7 mouse cellular contexts compared by ENCODE assay signal in genomic region chr1:191575458-191576247, GRCm38 (mm10). TPM values are rescaled to one million over a fixed set of nuclear protein-coding genes. Genes with fewer than 3 reads are reported as not detected.
DNase-seq lines count a peak whose midpoint lies in the region; ATAC-seq lines count a peak whose summit lies in the region.

Gene Dtl (minus strand): TSS chr1:191575544.
Gene Ints7 (plus strand): TSS chr1:191575636.

- ATAC-seq in embryonic facial prominence, embryonic 11.5 days (replicated peaks; ENCODE audit: insufficient number of reproducible peaks, low FRiP score, low TSS enrichment, low read depth): peak; percentile 99
- ATAC-seq in granulocyte monocyte progenitor cell, adult 5-6 weeks (replicated peaks; ENCODE audit: poor library complexity, severe bottlenecking): peak; percentile 84
- ATAC-seq in midbrain, embryonic 13.5 days: peak; percentile 99

- peak within 1 kb of the TSS; percentile 91 for H3K4me3 ChIP-seq in embryonic facial prominence, embryonic 11.5 days (ENCODE audit: low read depth, low read length)
- H3K4me3 ChIP-seq in limb, embryonic 10.5 days: peak within 1 kb of the TSS; percentile 89
- peak within 1 kb of the TSS; percentile 76 for H3K4me3 ChIP-seq in midbrain, embryonic 13.5 days (replicated peaks)

- H3K4me2 ChIP-seq in embryonic facial prominence, embryonic 11.5 days (ENCODE audit: low read depth, low read length): peak within 1 kb of the TSS; percentile 55
- H3K4me2 ChIP-seq in midbrain, embryonic 13.5 days (replicated peaks): peak within 1 kb of the TSS; percentile 91

- under 1% methylated on average over 70 of the region's 70 CpGs for WGBS in embryonic facial prominence, embryonic 11.5 days
- under 1% methylated on average over 70 of the region's 70 CpGs for whole genome bisulfite sequencing in limb, embryonic 10.5 days
- WGBS in midbrain, embryonic 13.5 days: under 1% methylated on average over 67 of the region's 70 CpGs

- peak within 1 kb of the TSS; percentile 89 for H3K9ac ChIP-seq in embryonic facial prominence, embryonic 11.5 days (replicated peaks; ENCODE audit: low read length)
- peak within 1 kb of the TSS; percentile 68 for H3K9ac ChIP-seq in midbrain, embryonic 13.5 days (replicated peaks)

- no peaks in the 10 kb centered on the region for H3K27me3 ChIP-seq in embryonic facial prominence, embryonic 11.5 days (ENCODE audit: control insufficient read depth, insufficient read depth, low read length)
- H3K27me3 ChIP-seq in limb, embryonic 10.5 days (ENCODE audit: low read depth, poor library complexity, severe bottlenecking): no peaks in the 10 kb centered on the region
- H3K27me3 ChIP-seq in midbrain, embryonic 13.5 days: no peaks in the 10 kb centered on the region

- H3K9me3 ChIP-seq in embryonic facial prominence, embryonic 11.5 days (replicated peaks; ENCODE audit: control insufficient read depth, low read length): no peaks in the 10 kb centered on the region
- 0 out of 2 replicates have a peak, but pooled peaks cover 2% of the 10 kb centered on the region for H3K9me3 ChIP-seq in limb, embryonic 10.5 days (replicated peaks)
- no peaks in the 10 kb centered on the region; the same call in 1 of the 2 replicates for H3K9me3 ChIP-seq in midbrain, embryonic 13.5 days

- peak; percentile 100 for DNase-seq in adrenal gland, postnatal 14 days
- peak; percentile 100 for DNase-seq in embryonic facial prominence, embryonic 11.5 days (ENCODE audit: low spot score)
- DNase-seq in kidney, adult 11 months: peak; percentile 99
- peak; percentile 99 for DNase-seq in limb, embryonic 10.5 days (ENCODE audit: low spot score)
- peak; percentile 99 for DNase-seq in spleen, adult 12 weeks (ENCODE audit: low spot score)

- H3K36me3 ChIP-seq in embryonic facial prominence, embryonic 11.5 days (replicated peaks; ENCODE audit: control insufficient read depth, insufficient read depth, low read depth, low read length): no peaks in the 10 kb centered on the region
- peaks cover 53% of the 10 kb centered on the region for H3K36me3 ChIP-seq in limb, embryonic 10.5 days
- peaks cover 6% of the 10 kb centered on the region; the same call in 1 of the 2 replicates for H3K36me3 ChIP-seq in midbrain, embryonic 13.5 days

- peaks cover 2% of the 10 kb centered on the region; the same call in 1 of the 2 replicates for H3K4me1 ChIP-seq in embryonic facial prominence, embryonic 11.5 days (ENCODE audit: control insufficient read depth, insufficient read depth, low read length)
- peaks cover 26% of the 10 kb centered on the region for H3K4me1 ChIP-seq in limb, embryonic 10.5 days
- H3K4me1 ChIP-seq in midbrain, embryonic 13.5 days (replicated peaks): peaks cover 36% of the 10 kb centered on the region

- H3K27ac ChIP-seq in embryonic facial prominence, embryonic 11.5 days (replicated peaks; ENCODE audit: low read depth, low read length): peak within 1 kb of the TSS; percentile 90
- peak within 1 kb of the TSS; percentile 95 for H3K27ac ChIP-seq in limb, embryonic 10.5 days
- H3K27ac ChIP-seq in midbrain, embryonic 13.5 days: peak within 1 kb of the TSS; percentile 92

RNA-seq across cellular contexts. Expression of gene Dtl, which starts in this region (rescaled TPM):
- total RNA-seq in adrenal gland, postnatal 14 days (2021): 6.7 and 7.6 TPM in 2 replicates
- 77.1 and 81.8 TPM in 2 replicates for polyA plus RNA-seq in embryonic facial prominence, embryonic 11.5 days (2014; fragmentation: Nextera tagmentation; extraction: Ambion mirVana)
- 90.6 and 123 TPM in 2 replicates for total RNA-seq in granulocyte monocyte progenitor cell, adult 5-6 weeks (2014; fragmentation: Nextera tagmentation)
- total RNA-seq in granulocyte monocyte progenitor cell, adult 5-6 weeks (2017): 76.1 and 84.1 TPM in 2 replicates
- polyA plus RNA-seq in limb, embryonic 10.5 days (2016; fragmentation: Nextera tagmentation; extraction: Ambion mirVana): 83.0 and 92.7 TPM in 2 replicates
- 19.0 and 21.2 TPM in 2 replicates for polyA plus RNA-seq in midbrain, embryonic 13.5 days (2015; fragmentation: Nextera tagmentation; extraction: Ambion mirVana)

RNA-seq across cellular contexts. Expression of gene Ints7, which starts in this region (rescaled TPM):
- total RNA-seq in adrenal gland, postnatal 14 days (2021): 28.0 and 30.1 TPM in 2 replicates
- polyA plus RNA-seq in embryonic facial prominence, embryonic 11.5 days (2014; fragmentation: Nextera tagmentation; extraction: Ambion mirVana): 53.4 and 54.6 TPM in 2 replicates
- total RNA-seq in granulocyte monocyte progenitor cell, adult 5-6 weeks (2014; fragmentation: Nextera tagmentation): 64.6 and 78.4 TPM in 2 replicates
- total RNA-seq in granulocyte monocyte progenitor cell, adult 5-6 weeks (2017): 55.9 and 62.3 TPM in 2 replicates
- 78.5 and 85.3 TPM in 2 replicates for polyA plus RNA-seq in limb, embryonic 10.5 days (2016; fragmentation: Nextera tagmentation; extraction: Ambion mirVana)
- 47.2 and 52.0 TPM in 2 replicates for polyA plus RNA-seq in midbrain, embryonic 13.5 days (2015; fragmentation: Nextera tagmentation; extraction: Ambion mirVana)

Comparison
In these comparisons a context has a peak if more than half of its experiments do, and no peak if none do; other contexts are left out.
1. Peak in every context shown above with its lines: DNase-seq, ATAC-seq, H3K4me3 ChIP-seq and H3K27ac ChIP-seq.